Mouse (Mus musculus): ENCODE measurements at regions not wholly inside any gene's neighbourhood (a gene's known extent, or its start where the extent isn't known, plus 50 kb on each side); places are given as distances from the start of the nearest gene placed in this dataset.
"Not testable (repeated sequence)": the region's sequence is repeated elsewhere in the genome, so short reads cannot be mapped to it uniquely, and the experiment has no call there.

- DNase-seq: peak; percentile 38 to 53
These were observed 73.9 kb upstream of the Gm15319 start for GRCm38 (mm10) chr8:20436956-20437355.

GRCm38 (mm10) chr8:20433236-20433635 lies 70.2 kb upstream of the Gm15319 start:
- DNase-seq: peak; percentile 31 to 33

DNA sequence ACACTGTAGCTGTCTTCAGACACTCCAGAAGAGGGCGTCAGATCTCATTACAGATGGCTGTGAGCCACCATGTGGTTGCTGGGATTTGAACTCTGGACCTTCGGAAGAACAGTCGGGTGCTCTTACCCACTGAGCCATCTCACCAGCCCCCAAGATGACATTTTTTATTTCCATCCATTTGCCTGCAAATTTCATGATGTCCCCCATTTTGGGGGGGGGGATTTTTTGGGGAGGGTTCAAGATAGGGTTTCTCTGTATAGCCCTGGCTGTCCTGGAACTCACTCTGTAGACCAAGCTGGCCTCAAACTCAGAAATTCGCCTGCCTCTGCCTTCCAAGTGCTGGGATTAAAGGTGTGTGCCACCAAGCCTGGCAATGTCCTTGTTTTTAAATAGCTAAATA lies 66.5 kb upstream of the Gm15319 start:
- DNase-seq: not testable (repeated sequence)

DNA sequence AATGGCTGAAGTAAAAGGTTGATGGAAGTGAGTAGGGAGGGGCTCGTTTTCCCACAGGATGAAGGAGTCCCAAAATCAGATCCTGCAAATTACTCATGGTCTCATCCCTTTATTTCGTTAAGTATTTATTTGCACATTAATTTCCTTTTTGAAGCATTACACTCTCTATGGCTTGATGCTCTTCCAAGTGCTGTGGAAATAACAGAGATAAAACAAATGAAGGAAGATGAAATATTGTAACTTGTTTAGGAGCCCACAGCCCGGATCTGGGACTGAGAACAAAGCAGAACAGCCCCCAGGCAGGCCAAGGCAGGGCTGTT lies 61.9 kb upstream of the Gm15319 start:
- DNase-seq: not testable (repeated sequence)

DNA sequence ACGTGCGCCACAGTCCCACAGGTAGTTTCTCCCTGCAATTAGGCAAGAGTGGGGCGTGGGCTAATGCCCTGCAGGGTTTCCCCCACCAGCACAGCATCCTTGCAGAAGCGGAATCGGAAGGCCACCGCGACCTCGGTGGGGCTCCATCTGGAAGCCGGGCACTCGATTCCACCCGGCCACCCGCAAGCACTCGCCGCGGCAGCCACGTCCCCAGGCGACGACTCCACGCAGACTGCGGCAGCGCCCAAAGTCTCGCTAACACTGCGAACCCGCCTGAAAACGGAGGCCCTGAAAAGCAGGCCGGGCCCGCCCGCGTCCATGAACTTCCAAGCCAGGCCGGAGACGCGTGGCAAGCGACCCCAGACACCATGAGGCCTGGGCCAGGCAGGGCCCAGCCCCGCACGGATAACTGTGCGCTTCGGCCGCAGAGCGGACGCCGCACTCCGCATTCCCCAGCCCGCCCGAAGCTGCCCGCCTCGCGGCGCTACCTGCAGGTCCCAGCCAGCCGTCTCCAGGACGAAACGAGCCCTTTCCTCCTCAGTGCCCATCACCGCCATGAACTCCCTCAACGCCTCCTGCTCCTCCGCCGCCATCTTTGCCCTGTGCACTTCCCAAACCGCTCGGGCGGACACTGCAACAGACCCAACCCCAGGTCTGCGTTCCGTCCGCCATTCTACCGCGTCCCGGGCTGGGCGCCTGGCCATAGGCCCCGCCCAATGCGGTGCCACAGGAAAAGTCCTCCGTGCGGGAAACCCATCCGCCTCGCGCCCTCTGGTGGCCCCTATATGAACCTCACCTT lies 61.3 kb upstream of the Gm15319 start:
- peak; percentile 100 for DNase-seq

- not testable (repeated sequence) for DNase-seq
These were observed 57.8 kb upstream of the Gm15319 start for GRCm38 (mm10) chr8:20420807-20421206.
